Comparison of ENCODE assay signal across 25 mouse cellular contexts in genomic region chr6:71293509-71293908, GRCm38 (mm10). TPM values are rescaled to one million over a fixed set of nuclear protein-coding genes. Genes with fewer than 3 reads are reported as not detected.
DNase-seq lines count a peak whose midpoint lies in the region; TF ChIP-seq lines count a peak whose summit lies in the region.
"Had no signal": no experiment of that assay in that cellular context is flagged by ENCODE, and none has a peak within 500 bp of the region (broad histone marks: within the 10 kb centered on the region; RNA-seq: fewer than 3 reads in every experiment).

No protein-coding gene starts in this region.

- no peak for TF ChIP-seq POLR2A in cerebellum, adult 2 months (IDR thresholded peaks at IDR 0.05; ENCODE audit: borderline replicate concordance, insufficient read depth, low read length)

- WGBS in cerebellum, adult 2 months: 90% methylated on average over 14 of the region's 14 CpGs

- no peaks in the 10 kb centered on the region for H3K4me1 ChIP-seq in cerebellum, adult 2 months (ENCODE audit: control insufficient read depth, insufficient read depth, low read length)
- H3K4me1 ChIP-seq: embryonic facial prominence, embryonic 13.5 days; lung, embryonic 15.5 days had no signal

- no peaks in the 10 kb centered on the region for H3K27me3 ChIP-seq in cerebellum, adult 2 months (ENCODE audit: control insufficient read depth, insufficient read depth, low read length)
- H3K27me3 ChIP-seq: embryonic facial prominence, embryonic 13.5 days; lung, embryonic 15.5 days had no signal

- no peak for TF ChIP-seq CTCF in gastrocnemius, adult 2 months (IDR thresholded peaks at IDR 0.05)
- TF ChIP-seq CTCF in cerebellum, adult 2 months (IDR thresholded peaks at IDR 0.05; ENCODE audit: borderline replicate concordance, insufficient read depth, low read depth, low read length): no peak

- intact Hi-C loops in gastrocnemius, adult 2 months (cut with DNase I): loop anchor here (10.0 kb wide), 1 partner anchor 129 kb away; no protein-coding TSS in a partner anchor

- peak overlapping the region; percentile 10; the same call in 1 of the 2 replicates for H3K27ac ChIP-seq in gastrocnemius, adult 2 months
- no peak overlapping the region for H3K27ac ChIP-seq in cerebellum, adult 2 months (ENCODE audit: insufficient read depth, low read length)
- H3K27ac ChIP-seq: embryonic facial prominence, embryonic 13.5 days; lung, embryonic 15.5 days had no signal

- no peak for DNase-seq in gastrocnemius, adult 2 months
- no peak for DNase-seq in gastrocnemius, adult 8-10 months (ENCODE audit: low spot score in 2 of 2)
- peak; percentile 11 to 24 for DNase-seq in lung, adult 18-20 months
- no peak for DNase-seq in lung, postnatal 14 days
- DNase-seq in ZHBTc4 (ENCODE audit: low read depth, low spot score): peak; percentile 97
- DNase-seq in yolk sac, embryonic 10.5 days (ENCODE audit: low spot score): peak; percentile 24
- DNase-seq in adrenal gland, postnatal 4 days (ENCODE audit: low spot score in 2 of 2): no peak
- no peak for DNase-seq in cerebellum, adult 2 months
- DNase-seq: adrenal gland, adult 8-10 months; cerebellum, postnatal 10 days; kidney, postnatal 4 days; layer of hippocampus, adult 9-11 months; midbrain, embryonic 14.5 days; thymus, adult 2 months had no signal

- H3K4me3 ChIP-seq in gastrocnemius, adult 2 months: no peak overlapping the region
- H3K4me3 ChIP-seq in cerebellum, adult 2 months (replicated peaks; ENCODE audit: insufficient read depth, low read depth, low read length): no peak overlapping the region
- H3K4me3 ChIP-seq: embryonic facial prominence, embryonic 13.5 days; lung, embryonic 15.5 days; myocyte had no signal

RNA-seq across cellular contexts. Expression of gene Krcc1, which starts 22.0 kb away (rescaled TPM):
- 10 to 100 TPM; 23.7 to 33.6 TPM for total RNA-seq in gastrocnemius, adult 2 months (2021)
- total RNA-seq in gastrocnemius, adult 8-10 months (2022): 10 to 100 TPM; 25.0 to 34.8 (median 27.7) TPM
- total RNA-seq in adrenal gland, postnatal 4 days (2021): 10 to 100 TPM; 48.8 to 55.4 TPM
- polyA plus RNA-seq in cerebellum, adult 2 months (2012; rRNA removed): 19.3 and 20.5 TPM in 2 replicates

RNA-seq across cellular contexts. Expression of gene Smyd1, which starts 28.5 kb away (rescaled TPM):
- total RNA-seq in gastrocnemius, adult 2 months (2021): 100 to 1,000 TPM; 370 to 385 TPM
- total RNA-seq in gastrocnemius, adult 8-10 months (2022): 100 to 1,000 TPM; 334 to 392 (median 347) TPM
- 1 to 10 TPM; 2.7 to 6.3 TPM for total RNA-seq in adrenal gland, postnatal 4 days (2021)
- polyA plus RNA-seq in cerebellum, adult 2 months (2012; rRNA removed): 3.1 and 5.0 TPM in 2 replicates

RNA-seq across cellular contexts. Expression of gene Cd8b1, which starts 29.1 kb away (rescaled TPM):
- not detected for total RNA-seq in gastrocnemius, adult 2 months (2021)
- total RNA-seq in gastrocnemius, adult 8-10 months (2022): not detected
- total RNA-seq in adrenal gland, postnatal 4 days (2021): not detected
- polyA plus RNA-seq in cerebellum, adult 2 months (2012; rRNA removed): not detected in 2 replicates
- total RNA-seq: left cerebral cortex, adult 8-10 months had no signal
- polyA plus RNA-seq: brain, embryonic 14.5 days; forebrain, embryonic 14.5 days; hindbrain, embryonic 16.5 days; intestine, embryonic 16.5 days; kidney, embryonic 14.5 days; liver, embryonic 11.5 days; midbrain, embryonic 14.5 days; myocyte; neural tube, embryonic 14.5 days had no signal

Comparison
In these comparisons a context has a peak if more than half of its experiments do, and no peak if none do; other contexts are left out.
1. DNase-seq: peak in lung, adult 18-20 months (2 of 2), ZHBTc4 (single experiment) and yolk sac, embryonic 10.5 days (single experiment); none in gastrocnemius, adult 2 months (single experiment), gastrocnemius, adult 8-10 months (0 of 2), lung, postnatal 14 days (single experiment), adrenal gland, postnatal 4 days (0 of 2) and cerebellum, adult 2 months (0 of 2).
2. RNA of gene Smyd1, which starts 28.5 kb away (total RNA-seq): 370 to 385 TPM in gastrocnemius, adult 2 months and 334 to 392 TPM in gastrocnemius, adult 8-10 months; 2.7 to 6.3 TPM in adrenal gland, postnatal 4 days; every median in the first group is over 10 times any median in the second.